ENCODE assay signal across 22 mouse cellular contexts in the genomic region with DNA sequence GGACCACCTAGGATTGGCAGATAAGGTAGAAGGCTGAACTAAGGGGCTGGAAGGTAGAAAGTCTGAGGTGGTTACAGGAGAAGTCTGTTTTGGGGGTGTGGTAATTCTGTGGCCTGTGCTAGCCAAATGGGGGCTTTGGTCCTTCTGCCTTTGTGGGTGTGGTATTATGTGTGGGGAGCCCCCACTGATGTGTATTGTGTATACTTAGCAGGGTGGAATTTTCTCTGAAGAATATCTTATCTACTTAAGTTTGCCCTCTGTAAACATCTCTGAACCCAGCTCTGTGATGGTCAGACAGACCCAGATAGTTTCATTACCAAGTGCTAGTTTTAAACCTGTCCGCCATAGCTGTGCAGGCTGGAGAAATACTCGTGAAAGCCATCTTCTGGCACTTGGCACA.
"Had no signal": no experiment of that assay in that cellular context is flagged by ENCODE, and none has a peak within 500 bp of the region (broad histone marks: within the 10 kb centered on the region; RNA-seq: fewer than 3 reads in every experiment).

No protein-coding gene starts in this region.

- H3K9ac ChIP-seq: kidney, embryonic 15.5 days; limb, embryonic 12.5 days; limb, embryonic 15.5 days; liver, embryonic 14.5 days; liver, postnatal 0 days; lung, embryonic 14.5 days; midbrain, embryonic 12.5 days; midbrain, embryonic 15.5 days; neural tube, embryonic 12.5 days; neural tube, embryonic 15.5 days had no signal

- ATAC-seq: liver, postnatal 0 days; midbrain, embryonic 15.5 days had no signal

- H3K4me2 ChIP-seq: kidney, embryonic 15.5 days; limb, embryonic 12.5 days; limb, embryonic 15.5 days; liver, embryonic 11.5 days; lung, embryonic 14.5 days; midbrain, embryonic 12.5 days; midbrain, embryonic 15.5 days; neural tube, embryonic 12.5 days; neural tube, embryonic 15.5 days had no signal

- H3K36me3 ChIP-seq: limb, embryonic 12.5 days; limb, embryonic 15.5 days; midbrain, embryonic 12.5 days; midbrain, embryonic 15.5 days; neural tube, embryonic 12.5 days had no signal

- H3K27me3 ChIP-seq: kidney, embryonic 15.5 days; limb, embryonic 12.5 days; limb, embryonic 15.5 days; midbrain, embryonic 12.5 days; midbrain, embryonic 15.5 days; neural tube, embryonic 12.5 days; neural tube, embryonic 15.5 days had no signal

- H3K9me3 ChIP-seq: kidney, embryonic 15.5 days; limb, embryonic 12.5 days; limb, embryonic 15.5 days; midbrain, embryonic 12.5 days; midbrain, embryonic 15.5 days; neural tube, embryonic 12.5 days; neural tube, embryonic 15.5 days had no signal

- DNase-seq: kidney, adult 11 months; kidney, adult 8-10 months; kidney, postnatal 10 days; kidney, postnatal 36 days; left cerebral cortex, postnatal 4 days; liver, postnatal 0 days; lung, embryonic 14.5 days; lung, postnatal 10 days; lung, postnatal 4 days; right cerebral cortex, adult 18-20 months; right cerebral cortex, postnatal 14 days; right cerebral cortex, postnatal 4 days; thymus, postnatal 25 days had no signal

- H3K4me3 ChIP-seq: kidney, embryonic 15.5 days; limb, embryonic 12.5 days; limb, embryonic 15.5 days; midbrain, embryonic 12.5 days; midbrain, embryonic 15.5 days; neural tube, embryonic 12.5 days; neural tube, embryonic 15.5 days had no signal

- H3K4me1 ChIP-seq: kidney, embryonic 15.5 days; limb, embryonic 15.5 days; midbrain, embryonic 15.5 days; neural tube, embryonic 12.5 days; neural tube, embryonic 15.5 days had no signal

- H3K27ac ChIP-seq: kidney, embryonic 15.5 days; limb, embryonic 12.5 days; limb, embryonic 15.5 days; liver, embryonic 14.5 days; midbrain, embryonic 12.5 days; midbrain, embryonic 15.5 days; neural tube, embryonic 12.5 days; neural tube, embryonic 15.5 days had no signal
